Mouse (Mus musculus): ENCODE measurements around the gene Tnrc18. TPM values are rescaled to one million over a fixed set of nuclear protein-coding genes. Genes with fewer than 3 reads are reported as not detected.
A peak's percentile ranks its signal among the peaks of the same experiment; 100 is the strongest.

Gene Tnrc18
- polyA plus RNA-seq, 1 experiment: not detected

GRCm38 (mm10) chr5:142774771-142775170 lies 42.7 kb downstream of the Tnrc18 start:
- WGBS: 81% methylated on average over 5 of the region's 5 CpGs
- TF ChIP-seq POLR2A (IDR thresholded peaks at IDR 0.05; ENCODE audit: insufficient read depth, low read depth, low read length) (no peak), CTCF (IDR thresholded peaks at IDR 0.05; ENCODE audit: insufficient read depth, low read depth, low read length) (no peak)
- Histone ChIP-seq H3K27ac (ENCODE audit: insufficient read depth, low read depth, low read length) (no peak overlapping the region), H3K4me3 (ENCODE audit: insufficient read depth, low read depth, low read length) (no peak overlapping the region), H3K4me1 (ENCODE audit: control insufficient read depth, insufficient read depth, low read length) (peaks cover 11% of the 10 kb centered on the region)

GRCm38 (mm10) chr5:142771964-142772363 lies 45.5 kb downstream of the Tnrc18 start:
- H3K4me3 ChIP-seq (ENCODE audit: insufficient read depth, low read depth, low read length): no peak overlapping the region
- no peak overlapping the region for H3K27ac ChIP-seq (ENCODE audit: insufficient read depth, low read depth, low read length)
- H3K4me1 ChIP-seq (ENCODE audit: control insufficient read depth, insufficient read depth, low read length): peaks cover 13% of the 10 kb centered on the region
- WGBS: 91% methylated on average over 15 of the region's 15 CpGs
- TF ChIP-seq POLR2A (IDR thresholded peaks at IDR 0.05; ENCODE audit: insufficient read depth, low read depth, low read length) (no peak), CTCF (IDR thresholded peaks at IDR 0.05; ENCODE audit: insufficient read depth, low read depth, low read length) (no peak)

DNA sequence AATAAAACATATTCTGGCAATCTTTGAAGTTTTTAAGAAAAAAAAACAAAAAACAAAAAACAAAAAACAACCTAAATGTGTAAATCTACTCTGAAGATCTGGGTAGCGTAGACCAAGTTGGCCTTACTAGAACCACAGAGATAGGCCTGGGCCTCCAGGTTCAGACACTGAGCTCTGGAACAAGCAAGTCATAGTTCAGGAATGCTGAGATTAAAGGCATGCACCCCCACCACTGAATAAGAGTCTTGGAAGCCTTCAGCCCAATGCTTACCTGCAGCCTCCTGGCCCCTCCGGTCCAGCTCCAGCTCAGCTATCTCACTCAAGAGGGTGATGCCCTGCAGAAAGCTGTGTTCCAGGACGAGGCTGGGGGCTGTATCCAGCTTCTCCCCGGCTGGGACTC lies 46.4 kb downstream of the Tnrc18 start:
- TF ChIP-seq CTCF (IDR thresholded peaks at IDR 0.05; ENCODE audit: insufficient read depth, low read depth, low read length) (no peak), POLR2A (IDR thresholded peaks at IDR 0.05; ENCODE audit: insufficient read depth, low read depth, low read length) (no peak)
- Histone ChIP-seq H3K4me3 (ENCODE audit: insufficient read depth, low read depth, low read length) (no peak overlapping the region), H3K27ac (ENCODE audit: insufficient read depth, low read depth, low read length) (no peak overlapping the region), H3K4me1 (ENCODE audit: control insufficient read depth, insufficient read depth, low read length) (peaks cover 13% of the 10 kb centered on the region)
- 82% methylated on average over 4 of the region's 4 CpGs for WGBS

GRCm38 (mm10) chr5:142769641-142770040 lies 47.8 kb downstream of the Tnrc18 start:
- WGBS: 64% methylated on average over 5 of the region's 5 CpGs
- peaks cover 13% of the 10 kb centered on the region for H3K4me1 ChIP-seq (ENCODE audit: control insufficient read depth, insufficient read depth, low read length)
- H3K4me3 ChIP-seq (ENCODE audit: insufficient read depth, low read depth, low read length): no peak overlapping the region
- no peak overlapping the region for H3K27ac ChIP-seq (ENCODE audit: insufficient read depth, low read depth, low read length)
- no peak for TF ChIP-seq POLR2A (IDR thresholded peaks at IDR 0.05; ENCODE audit: insufficient read depth, low read depth, low read length)
- TF ChIP-seq CTCF (IDR thresholded peaks at IDR 0.05; ENCODE audit: insufficient read depth, low read depth, low read length): no peak

DNA sequence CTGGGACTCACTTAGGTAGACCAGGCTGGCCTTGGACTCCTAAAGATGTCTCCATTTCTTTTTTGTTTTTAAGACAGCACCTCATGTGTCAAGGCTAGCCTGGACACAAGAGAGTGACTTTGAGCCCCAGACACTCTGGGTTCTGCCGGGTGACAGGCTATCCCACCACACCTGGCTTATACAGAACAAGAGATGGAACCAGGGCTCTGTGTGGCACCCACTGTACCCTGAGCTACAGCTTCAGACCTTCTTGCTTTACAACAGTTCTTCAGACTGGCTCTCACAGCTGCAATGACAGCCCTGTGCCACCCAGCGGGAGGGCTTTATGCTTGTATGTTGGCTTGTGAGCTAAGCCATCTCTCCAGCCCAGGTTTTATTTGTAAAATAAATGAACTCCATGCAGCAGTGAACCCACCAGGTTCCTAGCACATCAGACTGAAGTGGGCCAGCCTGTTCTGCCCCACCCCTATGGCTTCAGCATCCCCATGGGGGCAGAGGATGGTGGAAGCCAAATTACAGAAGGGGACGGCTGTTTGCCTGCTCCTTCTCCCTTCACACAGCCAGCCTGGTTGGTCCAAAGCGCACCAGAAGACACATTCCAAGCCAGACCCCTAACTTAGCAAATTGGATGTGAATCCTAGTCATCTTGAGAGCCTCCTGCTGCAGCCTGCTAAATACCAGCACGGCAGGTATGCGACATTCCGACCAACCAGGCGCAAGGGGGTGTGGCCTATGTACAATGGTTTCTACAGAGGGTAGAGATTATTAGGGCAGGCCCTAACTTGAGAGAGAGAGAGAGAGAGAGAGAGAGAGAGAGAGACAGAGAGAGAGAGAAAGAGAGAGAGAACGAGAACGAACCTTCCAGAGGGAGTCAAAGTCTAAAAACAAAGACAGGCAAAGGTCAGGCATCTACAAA lies 48.9 kb downstream of the Tnrc18 start:
- TF ChIP-seq POLR2A (IDR thresholded peaks at IDR 0.05; ENCODE audit: insufficient read depth, low read depth, low read length) (no peak), CTCF (IDR thresholded peaks at IDR 0.05; ENCODE audit: insufficient read depth, low read depth, low read length) (no peak)
- 41% methylated on average over 10 of the region's 10 CpGs for WGBS
- Histone ChIP-seq H3K27ac (ENCODE audit: insufficient read depth, low read depth, low read length) (no peak overlapping the region), H3K4me1 (ENCODE audit: control insufficient read depth, insufficient read depth, low read length) (peaks cover 13% of the 10 kb centered on the region), H3K4me3 (ENCODE audit: insufficient read depth, low read depth, low read length) (no peak overlapping the region)

DNA sequence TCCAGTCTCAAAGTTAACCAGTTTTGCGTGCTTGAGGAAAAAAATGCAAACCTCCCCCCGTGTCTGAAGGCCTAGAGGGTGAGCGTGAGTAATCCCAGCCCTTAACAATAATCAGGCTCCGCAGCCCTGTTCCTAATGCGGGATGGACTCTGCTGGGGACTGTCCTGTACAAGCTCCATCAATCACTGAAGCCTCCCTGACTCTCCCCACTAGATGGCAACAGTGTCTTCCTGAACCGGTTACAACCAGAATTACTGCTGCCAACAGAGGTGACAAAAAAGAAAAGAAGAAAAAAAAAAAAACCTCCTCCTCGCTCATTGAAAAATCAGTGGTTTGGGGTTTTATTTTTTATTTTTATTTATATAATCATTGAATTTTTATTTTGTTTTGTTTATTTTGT lies 49.5 kb downstream of the Tnrc18 start:
- Histone ChIP-seq H3K27ac (ENCODE audit: insufficient read depth, low read depth, low read length) (no peak overlapping the region), H3K4me3 (ENCODE audit: insufficient read depth, low read depth, low read length) (no peak overlapping the region), H3K4me1 (ENCODE audit: control insufficient read depth, insufficient read depth, low read length) (peaks cover 15% of the 10 kb centered on the region)
- TF ChIP-seq CTCF (IDR thresholded peaks at IDR 0.05; ENCODE audit: insufficient read depth, low read depth, low read length): peak; percentile 32; the same call in 1 of the 2 replicates
- TF ChIP-seq POLR2A (IDR thresholded peaks at IDR 0.05; ENCODE audit: insufficient read depth, low read depth, low read length): no peak
- WGBS: 24% methylated on average over 7 of the region's 7 CpGs

DNA sequence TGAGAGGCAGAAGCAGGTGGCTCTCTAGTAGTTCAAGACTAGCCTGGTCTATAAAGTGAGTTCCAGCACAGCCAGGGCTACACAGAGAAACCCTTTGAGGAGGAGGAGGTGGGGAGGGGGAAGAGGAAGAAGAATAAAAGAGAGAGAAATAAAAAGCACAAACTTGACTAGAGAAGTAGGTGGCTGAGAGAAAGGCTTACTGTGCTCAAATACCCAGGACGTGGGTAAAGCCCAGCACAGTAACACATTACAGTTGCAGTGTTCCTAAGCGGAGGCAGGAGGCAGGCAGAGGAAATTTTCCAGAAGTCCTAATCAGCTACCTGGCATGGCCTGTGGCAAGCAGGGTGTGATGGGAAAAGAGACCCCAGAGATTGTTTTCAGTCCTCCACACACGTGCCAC lies 50.8 kb downstream of the Tnrc18 start:
- TF ChIP-seq CTCF (IDR thresholded peaks at IDR 0.05; ENCODE audit: insufficient read depth, low read depth, low read length) (no peak), POLR2A (IDR thresholded peaks at IDR 0.05; ENCODE audit: insufficient read depth, low read depth, low read length) (no peak)
- Histone ChIP-seq H3K27ac (ENCODE audit: insufficient read depth, low read depth, low read length) (no peak overlapping the region), H3K4me1 (ENCODE audit: control insufficient read depth, insufficient read depth, low read length) (peaks cover 24% of the 10 kb centered on the region), H3K4me3 (ENCODE audit: insufficient read depth, low read depth, low read length) (no peak overlapping the region)
- WGBS: 79% methylated on average over 3 of the region's 3 CpGs

- Histone ChIP-seq H3K4me3 (ENCODE audit: insufficient read depth, low read depth, low read length) (no peak overlapping the region), H3K27ac (ENCODE audit: insufficient read depth, low read depth, low read length) (no peak overlapping the region), H3K4me1 (ENCODE audit: control insufficient read depth, insufficient read depth, low read length) (peaks cover 28% of the 10 kb centered on the region)
- 73% methylated on average over 15 of the region's 15 CpGs for WGBS
- TF ChIP-seq CTCF (IDR thresholded peaks at IDR 0.05; ENCODE audit: insufficient read depth, low read depth, low read length) (no peak), POLR2A (IDR thresholded peaks at IDR 0.05; ENCODE audit: insufficient read depth, low read depth, low read length) (no peak)
These were observed 52.6 kb downstream of the Tnrc18 start for GRCm38 (mm10) chr5:142764889-142765288.

DNA sequence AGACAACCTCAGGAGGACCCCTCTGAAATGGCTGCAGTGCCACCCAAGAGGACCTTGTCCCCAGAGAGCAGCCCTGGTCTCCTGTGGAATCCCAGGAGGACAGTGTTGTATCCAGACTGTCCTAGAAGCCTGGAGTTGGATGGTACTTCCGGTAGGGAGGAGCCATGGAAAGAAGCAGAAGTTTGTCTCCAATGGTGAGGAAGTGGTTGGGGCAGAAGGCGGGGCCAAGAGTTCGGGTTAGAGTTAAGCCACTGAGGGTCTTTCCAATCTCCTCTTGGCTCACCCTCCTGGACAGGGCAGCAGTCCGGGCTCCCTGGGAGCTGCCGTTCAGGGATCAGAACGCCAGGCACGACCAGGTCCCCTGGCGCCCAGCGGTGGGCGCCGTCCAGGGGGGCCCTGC lies 53.2 kb downstream of the Tnrc18 start:
- Histone ChIP-seq H3K4me1 (ENCODE audit: control insufficient read depth, insufficient read depth, low read length) (peaks cover 27% of the 10 kb centered on the region), H3K27ac (ENCODE audit: insufficient read depth, low read depth, low read length) (no peak overlapping the region), H3K4me3 (ENCODE audit: insufficient read depth, low read depth, low read length) (no peak overlapping the region)
- TF ChIP-seq POLR2A (IDR thresholded peaks at IDR 0.05; ENCODE audit: insufficient read depth, low read depth, low read length): no peak
- no peak for TF ChIP-seq CTCF (IDR thresholded peaks at IDR 0.05; ENCODE audit: insufficient read depth, low read depth, low read length)
- 57% methylated on average over 10 of the region's 11 CpGs for WGBS
